Mouse (Mus musculus): ENCODE results near the gene Proca1. TPM values are rescaled to one million over a fixed set of nuclear protein-coding genes. Genes with fewer than 3 reads are reported as not detected.

Proca1 gene
- not detected in 2 replicates for polyA plus RNA-seq (2012)

GRCm38 (mm10) chr11:78193113-78193512, at the start of gene Proca1:
Gene Proca1 (plus strand): TSS chr11:78193392.
- no peak for TF ChIP-seq GATA1 (IDR thresholded peaks at IDR 0.05; ENCODE audit: low read length)

- no peak for TF ChIP-seq GATA1 (IDR thresholded peaks at IDR 0.05; ENCODE audit: low read length)
Observed at GRCm38 (mm10) chr11:78143520-78143919, 49.7 kb upstream of the Proca1 start.

- TF ChIP-seq GATA1 (IDR thresholded peaks at IDR 0.05; ENCODE audit: low read length) = no peak
Observed at GRCm38 (mm10) chr11:78146168-78146567, 47.0 kb upstream of the Proca1 start.

- no peak for TF ChIP-seq GATA1 (IDR thresholded peaks at IDR 0.05; ENCODE audit: low read length)
Observed at GRCm38 (mm10) chr11:78146707-78147543, 46.3 kb upstream of the Proca1 start.

- TF ChIP-seq GATA1 (IDR thresholded peaks at IDR 0.05; ENCODE audit: low read length) = no peak
Observed at GRCm38 (mm10) chr11:78151161-78151560, 42.0 kb upstream of the Proca1 start.

- TF ChIP-seq GATA1 (IDR thresholded peaks at IDR 0.05; ENCODE audit: low read length) = no peak
Observed at GRCm38 (mm10) chr11:78152299-78153231, 40.6 kb upstream of the Proca1 start.

GRCm38 (mm10) chr11:78153778-78154177, 39.4 kb upstream of the Proca1 start:
- no peak for TF ChIP-seq GATA1 (IDR thresholded peaks at IDR 0.05; ENCODE audit: low read length)

- TF ChIP-seq GATA1 (IDR thresholded peaks at IDR 0.05; ENCODE audit: low read length) = no peak
Observed at GRCm38 (mm10) chr11:78155674-78156073, 37.5 kb upstream of the Proca1 start.

GRCm38 (mm10) chr11:78156156-78156699, 37.0 kb upstream of the Proca1 start:
- no peak for TF ChIP-seq GATA1 (IDR thresholded peaks at IDR 0.05; ENCODE audit: low read length)

- no peak for TF ChIP-seq GATA1 (IDR thresholded peaks at IDR 0.05; ENCODE audit: low read length)
Observed at GRCm38 (mm10) chr11:78159096-78159495, 34.1 kb upstream of the Proca1 start.

GRCm38 (mm10) chr11:78159557-78159956, 33.6 kb upstream of the Proca1 start:
- TF ChIP-seq GATA1 (IDR thresholded peaks at IDR 0.05; ENCODE audit: low read length) = no peak

- no peak for TF ChIP-seq GATA1 (IDR thresholded peaks at IDR 0.05; ENCODE audit: low read length)
Observed at GRCm38 (mm10) chr11:78160171-78160570, 33.0 kb upstream of the Proca1 start.

- no peak for TF ChIP-seq GATA1 (IDR thresholded peaks at IDR 0.05; ENCODE audit: low read length)
Observed at GRCm38 (mm10) chr11:78160675-78161074, 32.5 kb upstream of the Proca1 start.

GRCm38 (mm10) chr11:78161169-78161568, 32.0 kb upstream of the Proca1 start:
- no peak for TF ChIP-seq GATA1 (IDR thresholded peaks at IDR 0.05; ENCODE audit: low read length)

GRCm38 (mm10) chr11:78161968-78162367, 31.2 kb upstream of the Proca1 start:
- TF ChIP-seq GATA1 (IDR thresholded peaks at IDR 0.05; ENCODE audit: low read length) = no peak

- no peak for TF ChIP-seq GATA1 (IDR thresholded peaks at IDR 0.05; ENCODE audit: low read length)
Observed at GRCm38 (mm10) chr11:78162504-78162903, 30.7 kb upstream of the Proca1 start.

Measured in G1E-ER4 (cell line).